Mouse (Mus musculus): ENCODE measurements around the gene Ugt1a7c. TPM values are rescaled to one million over a fixed set of nuclear protein-coding genes. Genes with fewer than 3 reads are reported as not detected.
A peak's percentile ranks its signal among the peaks of the same experiment; 100 is the strongest.

The Ugt1a7c gene
- polyA plus RNA-seq, 1 experiment from 2014 or later, result 1.5 TPM

GRCm38 (mm10) chr1:88231803-88232499 is 137.1 kb downstream of the Ugt1a7c start:
- Histone ChIP-seq H3K4me2 (no peak overlapping the region), H3K4me3 (ENCODE audit: low read depth, low read length) (no peak overlapping the region), H3K9ac (no peak overlapping the region), H3K36me3 (ENCODE audit: insufficient read depth) (no peaks in the 10 kb centered on the region), H3K27me3 (ENCODE audit: insufficient read depth, low read length) (no peaks in the 10 kb centered on the region), H3K9me3 (ENCODE audit: low read depth, low read length) (peaks cover 86% of the 10 kb centered on the region), H3K4me1 (ENCODE audit: insufficient read depth) (no peaks in the 10 kb centered on the region), H3K27ac (ENCODE audit: low read depth) (no peak overlapping the region)
- ATAC-seq (ENCODE audit: insufficient read depth) (no peak), DNase-seq (no peak)
- WGBS, result 60% methylated on average over 7 of the region's 7 CpGs
- no peak for TF ChIP-seq CTCF (IDR thresholded peaks at IDR 0.05; ENCODE audit: low read depth)

GRCm38 (mm10) chr1:88232664-88233380 is 138.0 kb downstream of the Ugt1a7c start:
- Histone ChIP-seq H3K4me3 (ENCODE audit: low read depth, low read length) (no peak overlapping the region), H3K9ac (no peak overlapping the region), H3K27ac (ENCODE audit: low read depth) (no peak overlapping the region), H3K4me2 (no peak overlapping the region), H3K27me3 (ENCODE audit: insufficient read depth, low read length) (no peaks in the 10 kb centered on the region), H3K9me3 (ENCODE audit: low read depth, low read length) (peaks cover 84% of the 10 kb centered on the region), H3K36me3 (ENCODE audit: insufficient read depth) (no peaks in the 10 kb centered on the region), H3K4me1 (ENCODE audit: insufficient read depth) (no peaks in the 10 kb centered on the region)
- no peak for TF ChIP-seq CTCF (IDR thresholded peaks at IDR 0.05; ENCODE audit: low read depth)
- WGBS, result 53% methylated on average over 3 of the region's 3 CpGs
- ATAC-seq (ENCODE audit: insufficient read depth) (no peak), DNase-seq (no peak)

- no peak overlapping the region for H3K9ac ChIP-seq
- H3K27ac ChIP-seq (ENCODE audit: low read depth), result no peak overlapping the region
- DNase-seq (no peak), ATAC-seq (ENCODE audit: insufficient read depth) (no peak)
- peaks cover 82% of the 10 kb centered on the region for H3K9me3 ChIP-seq (ENCODE audit: low read depth, low read length)
- 67% methylated on average over 14 of the region's 14 CpGs for WGBS
- no peak for TF ChIP-seq CTCF (IDR thresholded peaks at IDR 0.05; ENCODE audit: low read depth)
- H3K36me3 ChIP-seq (ENCODE audit: insufficient read depth), result no peaks in the 10 kb centered on the region
- no peak overlapping the region for H3K4me2 ChIP-seq
- H3K4me1 ChIP-seq (ENCODE audit: insufficient read depth), result no peaks in the 10 kb centered on the region
- H3K4me3 ChIP-seq (ENCODE audit: low read depth, low read length), result no peak overlapping the region
- no peaks in the 10 kb centered on the region for H3K27me3 ChIP-seq (ENCODE audit: insufficient read depth, low read length)
These were observed 138.8 kb downstream of the Ugt1a7c start for GRCm38 (mm10) chr1:88233421-88234247.

GRCm38 (mm10) chr1:88234248-88234610 is 139.4 kb downstream of the Ugt1a7c start:
- 57% methylated on average over 4 of the region's 4 CpGs for WGBS
- peaks cover 84% of the 10 kb centered on the region for H3K9me3 ChIP-seq (ENCODE audit: low read depth, low read length)
- H3K4me1 ChIP-seq (ENCODE audit: insufficient read depth), result no peaks in the 10 kb centered on the region
- TF ChIP-seq CTCF (IDR thresholded peaks at IDR 0.05; ENCODE audit: low read depth), result no peak
- H3K27me3 ChIP-seq (ENCODE audit: insufficient read depth, low read length), result no peaks in the 10 kb centered on the region
- no peaks in the 10 kb centered on the region for H3K36me3 ChIP-seq (ENCODE audit: insufficient read depth)
- ATAC-seq (ENCODE audit: insufficient read depth) (no peak), DNase-seq (no peak)
- no peak overlapping the region for H3K9ac ChIP-seq
- H3K27ac ChIP-seq (ENCODE audit: low read depth), result no peak overlapping the region
- no peak overlapping the region for H3K4me2 ChIP-seq
- H3K4me3 ChIP-seq (ENCODE audit: low read depth, low read length), result no peak overlapping the region

GRCm38 (mm10) chr1:88234646-88235045 is 139.8 kb downstream of the Ugt1a7c start:
- H3K27ac ChIP-seq (ENCODE audit: low read depth), result no peak overlapping the region
- H3K4me3 ChIP-seq (ENCODE audit: low read depth, low read length), result no peak overlapping the region
- no peaks in the 10 kb centered on the region for H3K4me1 ChIP-seq (ENCODE audit: insufficient read depth)
- no peak for TF ChIP-seq CTCF (IDR thresholded peaks at IDR 0.05; ENCODE audit: low read depth)
- no peaks in the 10 kb centered on the region for H3K36me3 ChIP-seq (ENCODE audit: insufficient read depth)
- ATAC-seq (ENCODE audit: insufficient read depth) (no peak), DNase-seq (no peak)
- H3K9ac ChIP-seq, result no peak overlapping the region
- no peak overlapping the region for H3K4me2 ChIP-seq
- H3K9me3 ChIP-seq (ENCODE audit: low read depth, low read length), result peaks cover 84% of the 10 kb centered on the region
- H3K27me3 ChIP-seq (ENCODE audit: insufficient read depth, low read length), result no peaks in the 10 kb centered on the region
- 42% methylated on average over 5 of the region's 5 CpGs for WGBS

DNA sequence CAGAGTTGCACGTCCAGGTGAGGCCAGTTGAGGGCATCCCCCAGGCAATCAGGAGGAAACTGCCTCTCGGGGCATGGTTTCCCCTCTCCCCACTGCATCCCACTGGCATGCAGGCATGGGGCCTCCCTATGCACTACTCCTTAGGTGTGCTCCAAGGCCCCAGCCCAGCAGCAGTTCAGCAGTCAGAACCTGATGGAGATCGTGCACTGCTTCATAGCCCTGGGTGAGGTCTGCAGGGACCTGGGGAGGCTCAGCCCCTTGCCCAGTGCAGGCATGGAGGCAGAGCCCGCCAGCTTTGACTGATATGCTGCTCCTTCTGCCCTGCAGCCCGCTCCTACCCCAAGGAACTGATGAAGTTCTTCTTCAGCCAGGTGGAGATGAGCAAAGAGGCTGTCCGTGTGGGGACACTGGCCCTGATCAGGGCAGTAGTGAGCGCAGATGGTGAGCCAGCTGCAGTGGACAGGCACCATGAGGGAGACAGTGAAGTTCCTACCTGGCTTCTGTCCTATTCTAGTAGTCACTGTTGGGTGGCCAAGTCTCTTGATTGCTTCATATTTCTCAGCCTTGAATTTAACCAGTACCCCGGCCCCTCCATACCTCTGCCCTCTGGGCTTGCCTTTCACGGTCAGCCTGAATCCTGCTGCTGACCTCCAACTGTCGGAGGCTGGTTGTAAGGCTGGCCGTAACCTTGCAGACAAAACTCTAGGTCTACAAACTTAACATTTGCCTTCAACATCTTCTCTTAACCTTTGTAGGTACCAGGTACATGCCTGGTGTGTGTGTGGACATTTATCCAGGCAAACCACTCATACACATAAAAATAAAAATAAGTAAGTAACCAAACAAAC is 140.4 kb downstream of the Ugt1a7c start:
- DNase-seq (no peak), ATAC-seq (ENCODE audit: insufficient read depth) (0 out of 2 replicates have a peak, but pooled peaks have one; percentile 3)
- Histone ChIP-seq H3K9me3 (ENCODE audit: low read depth, low read length) (peaks cover 84% of the 10 kb centered on the region), H3K36me3 (ENCODE audit: insufficient read depth) (no peaks in the 10 kb centered on the region), H3K4me1 (ENCODE audit: insufficient read depth) (no peaks in the 10 kb centered on the region), H3K27ac (ENCODE audit: low read depth) (no peak overlapping the region), H3K27me3 (ENCODE audit: insufficient read depth, low read length) (no peaks in the 10 kb centered on the region), H3K9ac (no peak overlapping the region), H3K4me2 (no peak overlapping the region), H3K4me3 (ENCODE audit: low read depth, low read length) (no peak overlapping the region)
- WGBS, result 61% methylated on average over 11 of the region's 11 CpGs
- no peak for TF ChIP-seq CTCF (IDR thresholded peaks at IDR 0.05; ENCODE audit: low read depth)

All from lung, embryonic 14.5 days (tissue).